Mouse (Mus musculus) lung, postnatal 36 days (tissue): Measurements from ENCODE around the gene Tmed1.
"Not testable (repeated sequence)": the region's sequence is repeated elsewhere in the genome, so short reads cannot be mapped to it uniquely, and the experiment has no call there.

Experiments
- DNase-seq: peaks from one replicate; pipeline ENCODE4 v3.0.0; 2022; ENCODE audit warnings: mixed read lengths

Tmed1 gene

GRCm38 (mm10) chr9:21469032-21470024 lies 40.7 kb downstream of the Tmed1 start:
- DNase-seq, result peak; percentile 85

- DNase-seq, result not testable (repeated sequence)
These were observed 45.5 kb downstream of the Tmed1 start for GRCm38 (mm10) chr9:21464565-21464928.

GRCm38 (mm10) chr9:21463766-21464564 lies 46.1 kb downstream of the Tmed1 start:
- no peak for DNase-seq

- peak; percentile 82 for DNase-seq
These were observed 46.9 kb downstream of the Tmed1 start for GRCm38 (mm10) chr9:21463138-21463590.

GRCm38 (mm10) chr9:21460400-21460940 lies 49.6 kb downstream of the Tmed1 start:
- DNase-seq, result no peak

- DNase-seq, result no peak
These were observed 51.2 kb downstream of the Tmed1 start for GRCm38 (mm10) chr9:21458821-21459220.
